Mouse (Mus musculus) embryonic facial prominence, embryonic 15.5 days (tissue): ENCODE measurements at regions not wholly inside any gene's neighbourhood (a gene's known extent, or its start where the extent isn't known, plus 50 kb on each side); places are given as distances from the start of the nearest gene placed in this dataset.
A peak's percentile ranks its signal among the peaks of the same experiment; 100 is the strongest.

ENCODE experiments used
- ATAC-seq: fragments of 200-750 bp; cut with Nextera tagmentation; 2 replicates; pipeline ENCODE4 v1.8.0; 2017; ENCODE audit warnings: low read depth, moderate TSS enrichment; ENCODE audit not compliant: insufficient number of reproducible peaks, low FRiP score, low TSS enrichment
- H3K27ac ChIP-seq: fragments of 300-500 bp; sonication (generic); replicated peaks from 2 replicates; pipeline ENCODE4 v1.5.1; 2015; ENCODE audit warnings: mild to moderate bottlenecking, inconsistent platforms
- H3K27me3 ChIP-seq: fragments of 300-500 bp; sonication (generic); 2 replicates; pipeline ENCODE4 v1.6.1; 2015; ENCODE audit warnings: inconsistent platforms
- H3K36me3 ChIP-seq: fragments of 300-500 bp; sonication (generic); 2 replicates; pipeline ENCODE4 v1.6.1; 2015; ENCODE audit warnings: mild to moderate bottlenecking, inconsistent platforms
- H3K4me1 ChIP-seq: fragments of 300-500 bp; sonication (generic); 2 replicates; pipeline ENCODE4 v1.6.1; 2015; ENCODE audit warnings: inconsistent platforms
- H3K4me2 ChIP-seq: fragments of 300-500 bp; sonication (generic); replicated peaks from 2 replicates; pipeline ENCODE4 v1.6.1; 2015; ENCODE audit warnings: mild to moderate bottlenecking, inconsistent platforms
- H3K4me3 ChIP-seq: fragments of 300-500 bp; sonication (generic); replicated peaks from 2 replicates; pipeline ENCODE4 v1.5.1; 2015; ENCODE audit warnings: mild to moderate bottlenecking, inconsistent platforms
- H3K9ac ChIP-seq: fragments of 300-500 bp; sonication (generic); 2 replicates; pipeline ENCODE4 v1.6.1; 2015; ENCODE audit warnings: inconsistent platforms
- H3K9me3 ChIP-seq: fragments of 300-500 bp; sonication (generic); replicated peaks from 2 replicates; pipeline ENCODE4 v1.6.1; 2016; ENCODE audit warnings: inconsistent platforms
- WGBS: fragments of 180-500 bp; shearing (Covaris S2); methylation state at CpG from one replicate; pipeline ENCODE4 v1.1.7; 2015; 5-methylcytosine and 5-hydroxymethylcytosine counted together

GRCm38 (mm10) chr9:104443236-104443635, 103.8 kb upstream of the Cpne4 start:
- 73% methylated on average over 7 of the region's 7 CpGs for WGBS
- no peak for ATAC-seq
- Histone ChIP-seq H3K27me3 (no peaks in the 10 kb centered on the region), H3K4me3 (no peak overlapping the region), H3K9me3 (no peaks in the 10 kb centered on the region), H3K36me3 (no peaks in the 10 kb centered on the region), H3K9ac (no peak overlapping the region), H3K4me2 (no peak overlapping the region), H3K27ac (no peak overlapping the region), H3K4me1 (no peaks in the 10 kb centered on the region)

- WGBS, result 40% methylated on average over 5 of the region's 5 CpGs
These were observed 75.5 kb upstream of the Acpp start for GRCm38 (mm10) chr9:104413021-104413420.

GRCm38 (mm10) chr9:104410211-104410610, 72.7 kb upstream of the Acpp start:
- Histone ChIP-seq H3K9me3 (no peaks in the 10 kb centered on the region), H3K4me3 (no peak overlapping the region), H3K4me2 (no peak overlapping the region), H3K27me3 (peaks cover 6% of the 10 kb centered on the region; the same call in 1 of the 2 replicates), H3K36me3 (no peaks in the 10 kb centered on the region), H3K4me1 (no peaks in the 10 kb centered on the region), H3K27ac (no peak overlapping the region), H3K9ac (no peak overlapping the region)
- WGBS, result 6% methylated on average over 5 of the region's 5 CpGs
- no peak for ATAC-seq

More at GRCm38 (mm10) chr9:104413021-104413420, 75.5 kb upstream of the Acpp start:
- Histone ChIP-seq H3K9ac (no peak overlapping the region), H3K9me3 (no peaks in the 10 kb centered on the region), H3K4me2 (no peak overlapping the region), H3K4me1 (no peaks in the 10 kb centered on the region), H3K4me3 (no peak overlapping the region), H3K36me3 (no peaks in the 10 kb centered on the region), H3K27ac (no peak overlapping the region), H3K27me3 (peaks cover 6% of the 10 kb centered on the region; the same call in 1 of the 2 replicates)
- ATAC-seq, result no peak

- H3K4me3 ChIP-seq, result peak overlapping the region; percentile 29
- 25% methylated on average over 12 of the region's 12 CpGs for WGBS
- ATAC-seq, result no peak
- no peak overlapping the region for H3K9ac ChIP-seq
- H3K9me3 ChIP-seq, result no peaks in the 10 kb centered on the region
- peak overlapping the region; percentile 51 for H3K4me2 ChIP-seq
- H3K36me3 ChIP-seq, result no peaks in the 10 kb centered on the region
- H3K27ac ChIP-seq, result no peak overlapping the region
- H3K4me1 ChIP-seq, result no peaks in the 10 kb centered on the region
- H3K27me3 ChIP-seq, result peaks cover 6% of the 10 kb centered on the region; the same call in 1 of the 2 replicates
These were observed 71.8 kb upstream of the Acpp start for GRCm38 (mm10) chr9:104409381-104409780.

DNA sequence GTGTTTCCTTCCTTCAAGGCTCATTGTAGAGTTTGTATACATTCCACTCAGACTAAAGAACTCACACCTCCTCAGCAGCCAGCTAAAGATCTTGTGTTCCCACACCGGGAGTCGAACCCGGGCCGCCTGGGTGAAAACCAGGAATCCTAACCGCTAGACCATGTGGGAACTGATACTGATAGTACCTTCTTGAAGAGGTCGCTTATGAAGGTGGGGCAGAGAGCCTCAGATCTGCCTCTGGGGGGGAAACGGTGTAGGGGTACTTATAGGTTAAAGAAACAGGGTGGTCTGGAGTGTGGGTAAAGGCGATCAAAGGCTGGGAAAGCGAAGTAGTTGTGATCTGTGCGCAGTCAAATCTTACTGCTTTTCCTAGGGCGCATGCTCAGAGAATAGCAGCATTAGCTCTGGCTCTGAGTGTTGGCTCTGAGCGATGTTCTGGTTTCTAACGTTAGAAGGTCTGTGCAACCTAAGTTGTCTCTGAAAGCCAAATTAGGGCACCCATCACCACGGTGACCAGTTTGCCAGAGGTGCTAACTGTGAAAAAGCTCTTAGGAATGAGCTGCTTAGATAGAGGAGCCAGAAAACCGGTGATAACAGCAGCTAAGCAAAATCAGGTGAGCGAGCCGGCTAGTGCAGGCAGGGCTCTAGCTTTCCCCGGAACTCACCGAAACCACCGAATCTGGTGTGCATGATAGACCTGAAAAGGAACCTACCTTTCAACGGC, 71.2 kb upstream of the Acpp start:
- H3K4me1 ChIP-seq, result no peaks in the 10 kb centered on the region
- no peak overlapping the region for H3K27ac ChIP-seq
- peaks cover 6% of the 10 kb centered on the region; the same call in 1 of the 2 replicates for H3K27me3 ChIP-seq
- WGBS, result 15% methylated on average over 21 of the region's 21 CpGs
- no peaks in the 10 kb centered on the region for H3K36me3 ChIP-seq
- H3K4me2 ChIP-seq, result peak overlapping the region; percentile 51
- peak overlapping the region; percentile 29 for H3K4me3 ChIP-seq
- H3K9me3 ChIP-seq, result no peaks in the 10 kb centered on the region
- ATAC-seq, result no peak
- H3K9ac ChIP-seq, result no peak overlapping the region

DNA sequence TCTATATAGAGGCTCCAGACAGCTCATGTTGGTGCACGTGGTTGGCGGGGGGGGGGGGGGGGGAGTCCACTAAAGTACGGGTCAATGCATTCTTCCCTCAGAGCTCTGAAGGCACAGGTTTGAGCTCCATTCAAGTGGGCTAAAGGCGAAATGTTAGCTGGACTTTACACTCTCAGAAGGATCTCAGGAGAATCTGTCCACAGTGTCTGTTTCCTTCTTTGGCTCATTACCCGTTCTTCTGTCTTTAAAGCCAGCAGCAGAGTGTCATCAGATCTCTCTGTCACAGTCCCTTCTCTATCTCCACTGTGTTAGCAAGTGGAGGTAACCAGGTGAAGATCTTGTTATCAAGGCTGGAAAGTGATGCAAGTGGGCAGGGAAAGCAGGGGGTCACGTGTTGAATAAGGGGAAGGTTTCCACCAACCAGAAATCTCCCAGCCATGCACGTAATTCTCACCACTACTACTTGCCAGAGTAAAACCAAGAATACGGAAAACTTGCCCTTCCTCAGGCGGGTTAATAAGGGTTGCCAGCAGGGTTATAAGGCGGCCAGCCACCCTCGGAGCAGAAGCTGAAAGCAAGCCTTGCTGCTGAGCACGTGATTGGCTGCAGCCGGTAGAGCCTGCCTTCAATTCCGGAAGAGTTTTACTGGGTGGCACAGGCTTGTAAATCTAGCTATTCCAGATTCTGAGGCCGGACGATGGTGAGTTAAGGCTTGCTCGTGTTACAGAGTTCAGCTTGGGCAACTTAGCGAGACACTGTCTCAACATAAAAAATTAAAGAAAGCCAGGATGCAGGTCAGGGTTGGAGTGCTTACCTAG, 70.2 kb upstream of the Acpp start:
- no peak for ATAC-seq
- H3K27me3 ChIP-seq, result peaks cover 6% of the 10 kb centered on the region; the same call in 1 of the 2 replicates
- no peak overlapping the region for H3K9ac ChIP-seq
- H3K36me3 ChIP-seq, result no peaks in the 10 kb centered on the region
- H3K4me2 ChIP-seq, result peak overlapping the region; percentile 51
- no peaks in the 10 kb centered on the region for H3K9me3 ChIP-seq
- WGBS, result 17% methylated on average over 18 of the region's 18 CpGs
- H3K4me3 ChIP-seq, result peak overlapping the region; percentile 34
- H3K27ac ChIP-seq, result no peak overlapping the region
- H3K4me1 ChIP-seq, result no peaks in the 10 kb centered on the region

DNA sequence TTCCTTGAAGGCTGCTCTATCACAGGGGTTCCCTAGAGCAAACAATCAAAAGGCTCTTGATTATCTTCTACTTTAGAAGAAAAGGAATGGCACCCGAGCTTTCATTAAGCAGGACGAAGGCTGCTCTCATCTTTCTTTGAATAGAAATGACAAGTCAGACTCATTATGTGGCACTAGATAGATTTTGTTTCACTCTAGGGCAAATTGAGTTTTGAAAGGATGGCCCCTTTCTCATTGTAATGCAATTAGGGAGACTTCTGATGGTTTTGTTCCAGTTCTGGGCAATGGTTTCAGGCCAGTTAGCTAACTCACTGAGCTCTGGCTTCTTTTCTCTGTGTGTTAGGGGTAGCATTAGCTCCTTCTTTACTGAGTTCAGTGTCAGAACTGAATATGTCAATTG, 69.5 kb upstream of the Acpp start:
- WGBS, result 62% methylated on average over 2 of the region's 2 CpGs
- H3K9ac ChIP-seq, result no peak overlapping the region
- no peak for ATAC-seq
- H3K27me3 ChIP-seq, result peaks cover 6% of the 10 kb centered on the region; the same call in 1 of the 2 replicates
- H3K36me3 ChIP-seq, result no peaks in the 10 kb centered on the region
- H3K27ac ChIP-seq, result no peak overlapping the region
- no peak overlapping the region for H3K4me2 ChIP-seq
- no peak overlapping the region for H3K4me3 ChIP-seq
- no peaks in the 10 kb centered on the region for H3K4me1 ChIP-seq
- no peaks in the 10 kb centered on the region for H3K9me3 ChIP-seq

DNA sequence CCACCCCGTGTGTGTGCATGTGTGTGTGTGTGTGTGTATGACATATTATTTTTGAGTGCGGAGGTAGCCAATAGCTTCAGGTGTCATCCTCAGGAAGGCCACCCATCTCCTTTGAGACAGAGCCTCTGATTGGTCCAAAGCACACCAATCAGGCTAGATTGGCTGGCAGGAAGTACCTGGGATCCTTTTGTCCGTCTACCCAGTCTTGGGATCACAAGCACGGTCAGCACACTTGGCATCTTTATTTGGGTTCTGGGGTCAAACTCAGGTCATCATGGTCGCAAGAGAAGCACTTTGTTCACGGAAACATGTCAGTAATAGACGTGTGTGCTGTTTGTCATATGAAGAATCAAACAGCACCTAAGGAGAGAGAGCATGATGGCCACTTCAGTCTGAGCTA, 68.9 kb upstream of the Acpp start:
- 78% methylated on average over 7 of the region's 7 CpGs for WGBS
- ATAC-seq, result no peak
- H3K4me3 ChIP-seq, result no peak overlapping the region

DNA sequence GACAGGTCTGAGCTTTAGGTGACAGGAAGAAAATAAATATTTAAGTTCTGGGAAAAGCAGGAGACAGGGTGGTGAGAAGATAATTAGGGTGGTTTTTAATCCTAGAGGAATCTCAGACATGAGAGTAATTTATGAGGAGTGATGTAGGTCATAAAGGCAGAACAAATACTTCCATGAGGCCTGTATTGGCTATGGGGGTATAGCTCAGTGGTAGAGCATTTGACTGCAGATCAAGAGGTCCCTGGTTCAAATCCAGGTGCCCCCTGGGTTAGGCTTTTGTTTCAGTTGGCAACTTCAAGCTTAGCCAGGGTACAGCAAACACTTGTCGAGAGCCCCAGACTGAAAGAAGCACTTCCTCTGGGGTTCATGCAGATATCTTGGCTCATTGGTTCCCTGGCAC, 66.3 kb upstream of the Acpp start:
- H3K4me3 ChIP-seq, result no peak overlapping the region
- H3K4me2 ChIP-seq, result no peak overlapping the region
- 57% methylated on average over 1 of the region's 1 CpGs for WGBS
- peaks cover 4% of the 10 kb centered on the region; the same call in 1 of the 2 replicates for H3K27me3 ChIP-seq
- H3K9me3 ChIP-seq, result no peaks in the 10 kb centered on the region
- no peaks in the 10 kb centered on the region for H3K4me1 ChIP-seq
- H3K9ac ChIP-seq, result no peak overlapping the region
- ATAC-seq, result no peak
- H3K36me3 ChIP-seq, result no peaks in the 10 kb centered on the region
- H3K27ac ChIP-seq, result no peak overlapping the region

More for the DNA sequence above, 68.9 kb upstream of the Acpp start:
- no peak overlapping the region for H3K9ac ChIP-seq
- H3K27me3 ChIP-seq, result peaks cover 6% of the 10 kb centered on the region; the same call in 1 of the 2 replicates
- H3K27ac ChIP-seq, result no peak overlapping the region
- no peak overlapping the region for H3K4me2 ChIP-seq
- H3K4me1 ChIP-seq, result no peaks in the 10 kb centered on the region
- no peaks in the 10 kb centered on the region for H3K36me3 ChIP-seq
- no peaks in the 10 kb centered on the region for H3K9me3 ChIP-seq

GRCm38 (mm10) chr9:104401673-104402072, 64.1 kb upstream of the Acpp start:
- Histone ChIP-seq H3K27ac (no peak overlapping the region), H3K9me3 (no peaks in the 10 kb centered on the region), H3K4me3 (no peak overlapping the region), H3K36me3 (no peaks in the 10 kb centered on the region), H3K4me1 (no peaks in the 10 kb centered on the region), H3K4me2 (no peak overlapping the region), H3K27me3 (no peaks in the 10 kb centered on the region), H3K9ac (no peak overlapping the region)
- no peak for ATAC-seq
- WGBS, result 57% methylated on average over 4 of the region's 4 CpGs

DNA sequence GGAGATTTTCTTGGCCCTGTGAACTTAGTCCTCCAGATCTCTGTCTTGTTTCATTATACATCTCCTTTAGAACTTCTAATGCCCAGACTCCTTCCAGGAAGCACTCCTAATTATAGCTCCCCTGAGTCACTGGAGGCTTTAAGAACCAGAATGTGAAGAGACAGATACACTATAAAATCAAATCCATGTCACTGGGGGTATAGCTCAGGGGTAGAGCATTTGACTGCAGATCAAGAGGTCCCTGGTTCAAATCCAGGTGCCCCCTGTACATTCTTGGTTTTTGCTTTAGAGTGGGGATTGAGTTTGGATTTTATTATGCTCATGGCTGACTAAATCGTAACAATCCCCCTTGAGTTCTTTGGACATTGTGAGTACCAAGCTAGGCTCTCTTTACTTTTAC, 62.4 kb upstream of the Acpp start:
- ATAC-seq, result no peak
- no peak overlapping the region for H3K27ac ChIP-seq
- H3K9me3 ChIP-seq, result no peaks in the 10 kb centered on the region
- H3K4me1 ChIP-seq, result no peaks in the 10 kb centered on the region
- H3K4me2 ChIP-seq, result no peak overlapping the region
- no peak overlapping the region for H3K4me3 ChIP-seq
- no peak overlapping the region for H3K9ac ChIP-seq
- H3K27me3 ChIP-seq, result no peaks in the 10 kb centered on the region
- 88% methylated on average over 1 of the region's 1 CpGs for WGBS
- no peaks in the 10 kb centered on the region for H3K36me3 ChIP-seq
